Mouse (Mus musculus): ENCODE results near the gene Cd38.

GRCm38 (mm10) chr5:43872652-43873051 is 4.3 kb downstream of the Cd38 start:
- TF ChIP-seq CTCF (IDR thresholded peaks at IDR 0.05; ENCODE audit: control insufficient read depth, insufficient read depth, insufficient replicate concordance, low read depth, low read length) (no peak), POLR2A (IDR thresholded peaks at IDR 0.05; ENCODE audit: control insufficient read depth, low read depth, low read length) (no peak)

Data from testis, adult 2 months (tissue).